Mouse (Mus musculus) myocyte (in vitro differentiated cells): ENCODE results near the gene Cfap61.

Experiments
- E2F4 ChIP-seq: IDR thresholded peaks from one replicate; pipeline ENCODE4 v1.6.1; 2011; ENCODE audit warnings: mild to moderate bottlenecking, control low read depth, moderate library complexity; ENCODE audit not compliant: insufficient read depth
- MAX ChIP-seq: IDR thresholded peaks from one replicate; pipeline ENCODE4 v1.6.1; 2011; ENCODE audit warnings: low read depth, mild to moderate bottlenecking, control low read depth
- POLR2A ChIP-seq: IDR thresholded peaks from one replicate; pipeline ENCODE4 v1.6.1; 2011; ENCODE audit warnings: low read depth, mild to moderate bottlenecking, control low read depth, moderate library complexity; ENCODE audit not compliant: insufficient read length
- POLR2AphosphoS2 ChIP-seq: IDR thresholded peaks from one replicate; pipeline ENCODE4 v1.6.1; 2011; ENCODE audit warnings: low read depth, control low read depth; ENCODE audit not compliant: insufficient read length
- SRF ChIP-seq: IDR thresholded peaks from one replicate; pipeline ENCODE4 v1.6.1; 2011; ENCODE audit warnings: low read depth; ENCODE audit not compliant: control insufficient read depth, insufficient read length
- TCF12 ChIP-seq: IDR thresholded peaks from one replicate; pipeline ENCODE4 v1.6.1; 2011; ENCODE audit warnings: mild to moderate bottlenecking, control low read depth; ENCODE audit not compliant: poor library complexity, insufficient read depth, severe bottlenecking

- TF ChIP-seq POLR2A, result no peak
- no peak for TF ChIP-seq E2F4
- no peak for TF ChIP-seq TCF12
- TF ChIP-seq MAX, result no peak
- TF ChIP-seq POLR2AphosphoS2, result no peak
- TF ChIP-seq SRF, result no peak
Measured at GRCm38 (mm10) chr2:145888766-145889480, 45.7 kb upstream of the Cfap61 start.
